ENCODE assay signal across 22 mouse cellular contexts in the genomic region with DNA sequence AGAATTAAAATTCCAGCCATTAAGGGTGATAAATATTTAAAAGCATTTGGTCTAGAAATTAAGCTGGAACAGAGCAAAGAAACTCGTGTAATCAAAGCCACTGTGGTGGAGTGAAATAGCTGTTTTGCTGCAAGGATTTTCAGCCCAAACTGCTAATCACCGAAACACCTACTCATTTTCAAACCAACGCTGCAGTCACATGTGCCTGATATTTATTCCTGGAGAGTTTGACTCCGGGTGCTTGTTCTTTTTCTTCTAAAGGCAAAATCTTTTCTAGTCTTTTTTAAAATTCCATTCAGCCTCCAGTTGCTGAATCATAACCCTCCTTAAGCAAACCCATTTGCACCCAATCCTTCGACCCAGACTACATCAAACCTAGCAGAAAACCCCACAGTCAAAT.
"Had no signal": no experiment of that assay in that cellular context is flagged by ENCODE, and none has a peak within 500 bp of the region (broad histone marks: within the 10 kb centered on the region; RNA-seq: fewer than 3 reads in every experiment).

No protein-coding gene starts in this region.

- H3K9ac ChIP-seq: intestine, embryonic 15.5 days; limb, embryonic 12.5 days; limb, embryonic 15.5 days; liver, embryonic 14.5 days; liver, postnatal 0 days; lung, embryonic 14.5 days; midbrain, embryonic 12.5 days; midbrain, embryonic 15.5 days; neural tube, embryonic 12.5 days; neural tube, embryonic 15.5 days; stomach, embryonic 15.5 days had no signal

- DNase-seq: kidney, adult 11 months; kidney, adult 9 months; kidney, postnatal 14 days; kidney, postnatal 4 days; liver, postnatal 0 days; lung, embryonic 14.5 days; spleen, adult 18-20 months; thymus, adult 2 months; thymus, postnatal 14 days; thymus, postnatal 4 days had no signal

- H3K9me3 ChIP-seq: intestine, embryonic 15.5 days; limb, embryonic 12.5 days; limb, embryonic 15.5 days; midbrain, embryonic 12.5 days; midbrain, embryonic 15.5 days; neural tube, embryonic 12.5 days; neural tube, embryonic 15.5 days; stomach, embryonic 15.5 days had no signal

- H3K27ac ChIP-seq: intestine, embryonic 15.5 days; limb, embryonic 12.5 days; limb, embryonic 15.5 days; liver, embryonic 14.5 days; macrophage; midbrain, embryonic 12.5 days; midbrain, embryonic 15.5 days; neural tube, embryonic 12.5 days; neural tube, embryonic 15.5 days; stomach, embryonic 15.5 days had no signal

- H3K36me3 ChIP-seq: intestine, embryonic 15.5 days; limb, embryonic 12.5 days; limb, embryonic 15.5 days; midbrain, embryonic 12.5 days; midbrain, embryonic 15.5 days; neural tube, embryonic 12.5 days; neural tube, embryonic 15.5 days; stomach, embryonic 15.5 days had no signal

- H3K4me1 ChIP-seq: intestine, embryonic 15.5 days; limb, embryonic 12.5 days; limb, embryonic 15.5 days; midbrain, embryonic 12.5 days; midbrain, embryonic 15.5 days; neural tube, embryonic 12.5 days; neural tube, embryonic 15.5 days; stomach, embryonic 15.5 days had no signal

- H3K4me3 ChIP-seq: intestine, embryonic 15.5 days; limb, embryonic 12.5 days; limb, embryonic 15.5 days; midbrain, embryonic 12.5 days; midbrain, embryonic 15.5 days; neural tube, embryonic 12.5 days; neural tube, embryonic 15.5 days; stomach, embryonic 15.5 days had no signal

- ATAC-seq: intestine, embryonic 15.5 days; liver, postnatal 0 days; lung, postnatal 0 days; midbrain, embryonic 15.5 days had no signal

- H3K27me3 ChIP-seq: intestine, embryonic 15.5 days; limb, embryonic 12.5 days; limb, embryonic 15.5 days; midbrain, embryonic 12.5 days; midbrain, embryonic 15.5 days; neural tube, embryonic 12.5 days; neural tube, embryonic 15.5 days; stomach, embryonic 15.5 days had no signal

- H3K4me2 ChIP-seq: intestine, embryonic 15.5 days; limb, embryonic 12.5 days; limb, embryonic 15.5 days; liver, embryonic 11.5 days; lung, embryonic 14.5 days; midbrain, embryonic 12.5 days; midbrain, embryonic 15.5 days; neural tube, embryonic 12.5 days; neural tube, embryonic 15.5 days; stomach, embryonic 15.5 days had no signal
